Mouse (Mus musculus) gastrocnemius, adult 8-10 months (tissue): Measurements from ENCODE around the gene Tbcd. TPM values are rescaled to one million over a fixed set of nuclear protein-coding genes. Genes with fewer than 3 reads are reported as not detected.

Source experiments
- DNase-seq, 2 experiments: peaks; one replicate each; pipeline ENCODE4 v3.0.0; 2022; ENCODE audit warnings: low spot score in 2 of 2
- total RNA-seq, 4 experiments: library from RNA; stranded (reverse); gene quantifications; 2 replicates each; pipeline ENCODE4 v1.2.4; 2022

Gene Tbcd
- total RNA-seq, 4 experiments from 2014 or later = 11.7 to 16.0 (median 15.0) TPM

DNA sequence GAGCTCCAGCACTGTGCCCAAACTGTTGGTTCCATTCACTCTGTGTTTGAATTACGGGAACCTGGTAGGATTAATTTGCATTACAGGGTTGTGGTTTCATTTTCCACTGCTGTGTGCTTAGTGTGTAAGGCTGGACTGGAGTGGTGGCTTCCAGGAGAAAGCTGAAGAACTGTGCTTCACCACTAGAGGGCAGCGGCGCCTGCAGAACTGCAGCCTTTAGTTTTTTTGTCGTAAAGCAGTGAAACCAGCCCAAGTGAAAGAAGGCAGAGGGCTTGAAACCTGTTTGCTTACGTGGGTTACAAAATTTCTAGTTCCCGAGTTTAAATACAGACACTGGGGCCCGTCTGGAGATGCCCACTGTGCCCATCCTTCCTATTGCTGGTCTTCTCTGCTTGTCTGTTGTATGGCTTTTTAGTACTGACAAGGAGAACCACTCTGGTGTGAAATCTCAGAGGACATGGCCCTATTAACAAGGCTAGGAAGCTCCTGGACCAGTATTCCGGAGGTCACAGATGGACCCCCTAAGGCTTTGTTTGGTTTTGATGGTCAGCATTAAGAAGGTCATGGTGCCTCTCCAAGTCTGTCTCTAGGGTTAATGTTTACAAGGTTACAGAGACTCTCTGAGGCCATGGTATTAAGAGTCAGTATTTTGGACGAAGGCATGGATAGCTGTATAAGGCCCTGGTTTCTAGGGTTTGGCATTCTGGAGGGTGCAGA lies 24.1 kb downstream of the Tbcd start:
- DNase-seq = peak; percentile 33 to 43

DNA sequence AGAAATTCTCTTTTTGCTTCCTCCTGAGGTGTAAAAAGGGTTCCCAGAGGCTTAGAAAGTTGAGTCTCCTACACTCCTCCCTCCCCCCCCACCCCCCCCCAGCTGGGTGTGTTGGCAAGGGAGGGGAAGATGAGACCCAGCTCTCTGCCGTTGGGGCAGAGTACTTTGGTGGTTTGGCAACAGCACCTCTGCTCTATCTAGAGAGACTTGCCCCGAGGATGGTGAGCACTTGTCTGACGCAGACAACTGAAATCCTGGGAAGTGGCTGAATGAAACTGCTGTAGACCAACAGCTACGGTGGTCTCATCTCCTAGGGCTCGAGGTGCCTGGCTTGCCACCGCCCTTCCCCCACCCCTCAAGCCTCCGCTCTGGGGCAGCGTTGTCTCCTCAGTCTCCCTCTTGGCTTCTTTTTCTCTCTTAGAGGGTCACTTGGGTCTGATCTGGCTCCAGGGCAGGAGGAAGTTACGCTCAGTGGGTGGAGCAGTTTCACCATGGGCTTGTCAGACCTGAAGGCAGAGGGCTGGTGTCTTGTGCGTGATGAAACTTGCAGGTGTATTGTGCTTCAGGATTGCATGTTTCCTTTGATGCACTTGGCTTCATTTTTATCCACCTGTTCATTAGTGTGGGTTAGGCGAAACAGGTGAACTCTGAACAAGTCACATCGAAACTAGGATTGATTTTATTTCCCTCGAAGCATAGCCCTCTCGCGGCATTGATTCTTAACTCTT lies 27.9 kb downstream of the Tbcd start:
- DNase-seq = no peak

DNA sequence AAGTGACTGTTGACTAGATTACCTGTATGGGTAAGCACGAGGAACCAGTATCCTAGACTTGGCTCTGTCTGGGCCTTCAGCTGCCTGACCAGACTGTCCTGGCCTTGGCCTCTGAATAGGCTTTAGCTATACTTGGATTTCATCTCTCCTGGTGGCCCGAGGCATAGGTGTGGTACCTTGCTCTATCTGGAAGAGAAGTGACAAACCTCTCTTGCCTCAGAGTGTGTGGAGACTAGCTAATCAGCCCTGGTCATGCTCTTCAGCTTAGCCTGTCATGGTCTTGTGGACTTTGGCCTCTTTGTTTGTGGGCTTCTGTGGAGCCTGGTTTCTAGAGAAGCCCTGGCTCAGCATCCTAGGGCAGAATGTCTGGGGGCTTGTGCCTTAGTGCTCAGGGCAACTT lies 29.4 kb downstream of the Tbcd start:
- DNase-seq = no peak

DNA sequence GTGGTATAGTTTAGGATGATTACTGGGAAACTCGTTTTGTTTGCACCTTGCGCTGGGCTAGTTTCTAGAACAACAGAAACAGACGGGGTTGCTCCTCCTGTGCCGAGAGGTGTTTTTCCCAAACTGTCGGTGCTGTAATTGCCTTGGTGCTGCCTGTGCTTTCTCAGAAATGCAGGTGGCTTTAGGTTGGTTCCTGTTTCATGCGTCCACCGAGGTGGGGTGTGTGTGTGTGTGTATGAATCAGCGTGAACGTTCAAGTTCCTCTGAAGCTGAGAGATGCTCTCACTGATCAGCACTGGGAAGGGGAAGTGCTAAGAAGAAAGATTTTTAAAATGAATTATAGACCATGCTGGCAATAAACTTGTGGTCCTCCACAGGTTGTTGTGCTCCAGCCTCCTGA lies 34.1 kb downstream of the Tbcd start:
- DNase-seq = no peak

DNA sequence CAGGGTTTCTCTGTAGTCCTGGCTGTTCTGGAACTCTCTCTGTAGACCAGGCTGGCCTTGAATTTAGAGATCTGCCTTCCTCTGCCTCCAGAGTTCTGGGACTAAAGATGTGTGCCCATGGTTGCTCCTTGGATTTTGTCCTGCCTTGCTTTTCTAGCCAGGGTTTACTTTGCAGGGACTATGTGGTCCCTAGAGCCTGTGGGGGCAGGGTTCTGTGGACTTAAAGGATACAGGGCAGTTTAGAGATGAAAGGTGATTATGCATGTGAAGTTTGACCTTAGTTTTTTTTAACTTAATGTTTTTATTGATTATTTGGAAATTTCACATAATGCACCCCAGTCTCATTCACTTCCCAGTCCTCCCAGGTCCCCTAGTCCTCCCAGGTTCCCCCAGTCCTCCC lies 38.9 kb downstream of the Tbcd start:
- DNase-seq = no peak

DNA sequence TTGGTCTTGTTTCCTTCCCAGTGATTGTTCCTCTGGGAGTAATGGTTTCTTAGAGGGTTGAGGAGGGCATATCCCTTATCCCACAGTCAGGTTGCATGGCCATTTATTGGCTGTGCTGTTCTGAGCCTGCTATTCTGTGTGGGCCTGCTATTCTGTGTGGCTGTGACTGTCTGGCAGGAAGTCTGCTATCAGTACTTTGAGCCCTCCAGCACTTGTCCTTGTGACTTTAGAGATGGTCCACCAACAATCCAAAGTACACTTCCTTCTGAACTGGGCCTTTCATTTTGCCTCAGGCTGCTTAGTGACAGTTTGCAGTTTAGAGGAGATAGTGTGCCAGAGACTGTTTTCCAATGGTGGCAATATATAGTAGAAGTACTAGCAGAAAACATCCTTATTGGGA lies 48.8 kb downstream of the Tbcd start:
- DNase-seq = no peak

DNA sequence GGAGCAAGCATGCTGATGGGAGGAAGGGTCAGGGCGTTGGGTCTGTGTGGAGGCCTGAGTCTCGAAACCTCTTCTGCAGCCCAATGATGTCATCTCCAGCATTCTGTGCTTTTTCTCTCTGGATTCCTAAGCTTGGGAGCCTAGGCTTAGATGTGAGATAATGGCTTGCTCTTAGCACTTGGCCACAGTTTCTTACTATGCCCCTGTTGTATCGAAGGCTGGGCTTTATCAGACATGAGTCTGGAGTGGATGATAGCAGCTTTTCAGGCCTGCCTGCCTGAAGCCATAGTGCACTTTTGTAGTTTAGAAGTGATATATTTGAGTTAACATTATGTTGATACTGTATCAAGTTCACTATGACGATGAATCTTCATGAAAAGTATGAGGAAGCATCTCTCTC lies 49.8 kb downstream of the Tbcd start:
- DNase-seq = no peak

DNA sequence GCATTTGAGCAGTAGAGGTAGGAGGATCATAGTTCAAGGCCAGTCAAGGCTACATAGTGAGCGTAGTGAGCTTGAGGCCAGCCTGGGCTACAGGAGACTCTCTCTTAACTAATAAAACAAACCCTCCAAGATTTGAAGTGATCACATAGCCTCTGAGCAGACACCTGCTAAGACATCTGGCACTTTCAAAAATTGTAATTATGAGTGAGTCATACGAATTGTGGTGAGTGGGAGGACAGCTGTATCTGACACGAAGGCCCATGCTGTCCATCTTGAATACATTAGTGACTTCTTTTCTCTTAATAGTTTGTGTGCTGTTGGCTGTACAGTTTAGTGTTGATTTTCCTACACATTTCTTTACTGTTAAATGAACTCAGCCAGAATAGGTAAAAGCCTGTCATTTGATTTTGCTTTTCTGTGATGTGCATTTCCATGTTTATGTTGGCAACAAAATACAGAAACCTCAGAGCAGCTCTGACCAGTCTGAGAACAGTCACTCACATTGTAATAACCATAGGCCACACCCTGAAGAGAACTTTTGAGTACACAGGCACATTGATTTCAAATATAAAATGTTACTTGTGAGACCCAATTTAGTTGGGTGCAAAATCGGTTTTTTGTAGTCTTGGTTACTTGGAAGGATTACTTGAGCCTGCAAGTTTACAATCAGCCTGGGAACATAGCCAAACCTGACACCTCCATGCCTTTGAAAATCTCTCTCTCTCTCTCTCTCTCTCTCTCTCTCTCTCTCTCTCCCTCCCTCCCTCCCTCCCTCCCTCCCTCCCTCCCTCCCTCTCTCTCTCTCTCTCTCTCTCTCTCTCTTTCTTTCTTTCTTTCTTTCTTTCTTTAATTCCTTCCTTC lies 50.5 kb downstream of the Tbcd start:
- no peak for DNase-seq

DNA sequence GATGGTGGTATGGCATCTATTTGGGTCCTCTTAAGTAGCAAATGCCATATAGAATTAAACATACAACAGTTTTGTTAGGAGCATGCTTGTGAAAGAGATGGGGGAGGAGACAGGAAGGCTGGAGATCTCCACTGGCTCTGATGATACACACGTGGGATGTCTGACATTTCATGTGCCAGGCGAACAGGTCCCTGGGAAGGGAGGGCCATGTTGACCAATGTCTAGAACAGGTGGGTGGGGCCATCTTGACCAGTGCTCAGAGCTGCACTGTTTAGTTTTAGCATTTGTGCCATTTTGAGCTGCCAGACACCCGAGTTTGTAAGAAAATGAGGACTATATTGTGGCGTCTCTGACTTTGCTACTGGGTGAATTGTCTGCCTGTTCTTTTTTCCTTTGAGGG lies 56.7 kb downstream of the Tbcd start:
- no peak for DNase-seq

DNA sequence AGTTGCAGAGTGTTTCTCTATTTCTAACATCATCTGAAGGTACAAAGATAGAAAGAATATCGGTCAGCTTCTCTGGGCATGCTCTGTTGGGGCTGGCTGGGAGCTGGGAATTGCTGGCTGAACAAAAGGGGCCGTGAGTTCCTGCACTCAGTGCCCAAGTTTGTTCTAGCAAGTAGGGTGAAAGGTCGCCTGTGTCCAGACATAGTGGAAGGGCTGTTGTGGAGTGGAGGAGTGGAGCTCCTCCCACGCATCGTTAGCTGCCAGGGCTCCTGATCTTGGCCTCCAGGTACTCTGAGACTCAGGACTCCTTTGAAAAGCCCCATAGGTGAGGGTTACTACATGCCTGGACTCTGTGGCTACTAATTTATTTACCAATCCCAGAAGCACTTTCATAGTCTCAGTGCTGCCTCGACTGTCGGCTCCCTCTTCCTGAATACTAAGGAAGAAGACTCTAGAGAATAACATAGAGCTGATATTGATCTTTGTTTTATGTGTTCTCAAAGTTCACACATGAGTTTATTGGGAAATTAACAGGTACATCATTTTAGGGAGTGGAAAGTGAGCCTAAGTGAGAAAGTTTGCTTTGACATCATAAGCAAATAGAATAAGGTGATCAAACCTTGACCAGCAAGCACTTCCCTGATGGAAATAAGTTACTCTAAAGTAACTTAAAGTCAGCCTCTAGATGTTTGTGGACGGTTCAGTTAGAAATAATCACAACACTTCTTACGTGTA lies 58.9 kb downstream of the Tbcd start:
- DNase-seq = no peak

DNA sequence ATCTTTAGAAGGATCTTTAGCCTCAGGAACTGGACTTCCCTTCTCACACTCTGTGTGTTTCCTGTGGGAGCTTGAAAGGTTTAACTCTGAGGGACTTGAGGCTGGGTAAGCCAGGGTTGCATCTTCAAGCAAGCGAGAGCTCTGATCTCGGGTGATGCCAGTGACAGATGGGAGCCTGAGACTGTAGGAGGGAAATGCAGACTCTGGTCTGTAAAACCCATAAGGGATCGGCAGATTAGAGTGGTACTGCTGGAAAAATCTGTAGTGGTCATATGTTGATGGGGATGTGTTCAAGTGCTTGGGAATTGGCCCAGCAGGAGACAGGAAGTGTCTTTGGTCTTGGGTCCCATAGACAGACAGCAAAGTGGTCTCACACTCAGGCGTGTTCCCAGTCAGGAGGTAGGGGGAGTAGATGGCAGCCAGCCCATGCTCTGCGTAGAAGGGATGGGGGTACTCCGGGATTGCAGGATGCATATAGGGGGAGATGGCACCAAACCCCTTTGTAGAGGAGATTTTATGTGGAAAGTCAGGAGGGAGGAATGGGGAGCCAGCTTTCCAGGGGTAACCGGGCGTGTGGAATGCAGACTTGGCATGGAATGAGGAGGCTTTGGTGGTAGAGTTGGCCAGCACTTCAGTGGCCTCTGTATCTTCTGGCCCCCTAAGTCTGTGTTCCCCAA lies 61.3 kb downstream of the Tbcd start:
- no peak for DNase-seq

DNA sequence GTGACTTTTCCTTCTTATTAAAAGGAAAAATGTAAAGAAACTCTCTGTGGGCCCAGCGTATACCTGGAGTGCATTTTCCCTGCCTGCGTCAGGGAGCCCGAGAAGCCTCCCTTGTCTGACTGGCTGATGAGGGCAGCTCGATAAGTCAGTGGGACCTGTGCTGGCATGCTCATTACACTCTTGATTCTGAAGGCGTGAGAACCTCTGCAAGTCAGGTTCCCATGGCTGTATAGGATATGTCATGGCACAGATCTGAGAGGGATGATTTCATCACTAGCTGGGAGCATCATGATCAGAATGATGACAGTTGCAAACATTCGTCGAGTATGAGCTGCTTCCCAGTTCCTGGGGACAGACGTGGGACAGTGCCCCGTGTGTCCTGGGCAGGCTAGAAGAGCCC lies 64.2 kb downstream of the Tbcd start:
- DNase-seq = no peak

DNA sequence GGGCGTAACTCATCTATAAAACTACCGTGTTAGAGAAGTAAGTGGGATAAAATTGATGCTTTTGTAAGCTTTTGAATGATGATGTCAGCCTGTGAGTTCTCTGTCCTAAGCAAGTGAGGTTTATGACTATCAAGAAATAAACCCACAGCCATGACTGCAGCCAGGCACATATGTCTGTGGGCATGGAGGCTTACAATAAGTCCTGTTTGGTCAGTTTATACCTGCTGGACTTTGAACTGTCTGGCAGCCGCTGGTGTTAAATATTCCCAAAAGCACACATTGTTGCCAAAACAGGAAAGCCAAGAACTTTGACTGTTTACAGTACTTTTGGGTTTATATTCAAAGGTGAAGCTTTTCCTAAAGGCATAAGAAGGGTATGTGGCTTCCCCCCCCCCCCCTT lies 65.2 kb downstream of the Tbcd start:
- no peak for DNase-seq

DNA sequence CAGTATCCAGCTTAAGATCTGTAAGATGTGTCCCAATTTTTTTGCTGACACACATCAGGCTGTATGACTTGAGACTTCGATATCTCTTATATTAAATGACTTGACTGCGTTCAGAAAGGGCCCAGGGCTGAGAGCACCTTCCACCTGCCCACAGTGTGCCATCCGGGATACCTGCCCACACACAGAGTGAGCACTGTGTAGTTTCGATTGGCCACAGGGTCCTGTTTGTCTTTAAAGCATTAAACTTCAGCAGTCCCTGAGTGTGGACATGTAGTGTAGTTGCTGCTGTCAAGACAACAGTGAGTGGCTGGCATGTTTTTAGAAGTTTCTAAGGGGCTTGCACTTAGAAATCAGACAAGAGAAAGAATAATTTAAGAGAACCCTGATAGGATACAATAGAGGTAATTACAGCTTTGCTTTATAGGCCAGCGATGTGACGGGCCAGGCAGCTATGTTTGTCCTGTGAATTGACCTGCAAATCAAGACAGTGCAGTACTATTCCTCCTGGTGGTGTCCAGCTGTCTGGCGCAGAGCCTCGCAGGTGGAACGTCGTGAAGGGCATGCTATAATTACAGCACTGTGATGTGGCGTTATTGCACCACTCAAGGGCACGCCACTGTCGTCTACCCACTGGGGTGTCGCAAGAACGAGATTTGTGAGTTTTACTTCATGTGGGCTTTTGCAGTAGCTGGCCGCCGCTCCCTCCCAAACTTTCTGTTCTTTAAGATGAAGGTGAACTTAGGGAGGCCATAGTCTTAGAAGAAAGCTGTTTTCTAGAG lies 66.1 kb downstream of the Tbcd start:
- peak in 1 of 2 experiments; percentile 19 for DNase-seq

DNA sequence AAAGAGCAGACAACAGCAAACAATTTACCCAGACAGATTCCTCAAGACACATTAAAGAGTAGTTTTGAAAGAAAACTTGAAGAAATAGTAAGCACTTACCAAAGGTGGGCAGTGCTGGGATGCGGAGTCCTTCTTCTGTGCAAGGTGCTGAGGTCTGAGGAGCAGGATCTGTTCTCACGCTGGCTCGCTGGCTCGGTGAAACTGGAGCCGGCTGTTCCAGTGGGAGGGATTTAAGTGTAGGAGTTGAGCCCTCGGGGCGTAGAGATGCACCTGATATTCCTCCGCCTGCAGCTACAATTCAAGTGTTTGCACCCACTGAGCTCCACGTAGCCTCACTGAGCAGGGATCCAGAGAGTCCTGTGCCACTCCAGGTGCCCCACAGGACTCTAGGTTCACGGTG lies 67.4 kb downstream of the Tbcd start, which contains the start of gene Zfp750:
TSS of gene Zfp750 (minus strand) at position 203 of the 400 bp plus-strand sequence.
- DNase-seq = no peak

DNA sequence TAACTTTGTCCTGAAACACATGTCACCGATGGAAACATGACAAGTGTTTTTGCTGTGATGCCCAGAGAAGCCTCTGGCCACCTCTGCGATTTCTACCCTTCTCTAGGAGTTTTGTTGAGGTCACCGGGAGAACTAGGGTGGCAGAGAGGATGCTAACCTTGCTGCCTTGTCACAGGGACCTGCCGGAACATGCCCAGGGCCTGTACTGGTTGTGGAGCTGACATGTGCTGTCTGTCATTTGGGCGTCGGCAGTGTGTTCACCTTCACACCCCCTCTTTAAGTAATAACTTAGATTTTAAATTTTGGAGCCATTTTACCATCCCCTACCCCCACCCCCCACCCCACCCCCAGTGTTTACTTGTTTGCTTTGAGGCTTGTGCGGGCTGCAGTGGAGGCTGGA lies 68.0 kb downstream of the Tbcd start:
- DNase-seq = no peak

DNA sequence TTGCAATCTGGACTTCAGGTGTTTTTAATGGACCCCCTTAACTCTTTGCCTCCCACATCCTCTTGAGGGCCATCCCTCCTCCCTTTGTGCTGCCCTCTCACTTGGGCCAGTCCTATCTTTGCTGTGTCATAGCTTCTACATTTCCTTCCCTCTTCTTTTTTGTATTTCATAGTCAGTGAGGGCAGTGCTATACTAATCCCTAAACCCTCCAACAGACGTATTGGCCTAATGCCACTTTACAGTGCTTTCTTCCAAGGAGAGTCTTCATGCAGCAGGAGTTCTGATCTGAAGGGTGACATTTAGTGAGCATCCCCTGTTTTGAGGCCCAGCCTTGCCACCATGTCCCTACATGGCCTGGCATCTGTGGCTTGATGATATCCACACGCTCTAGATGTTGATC lies 69.0 kb downstream of the Tbcd start:
- DNase-seq = no peak

DNA sequence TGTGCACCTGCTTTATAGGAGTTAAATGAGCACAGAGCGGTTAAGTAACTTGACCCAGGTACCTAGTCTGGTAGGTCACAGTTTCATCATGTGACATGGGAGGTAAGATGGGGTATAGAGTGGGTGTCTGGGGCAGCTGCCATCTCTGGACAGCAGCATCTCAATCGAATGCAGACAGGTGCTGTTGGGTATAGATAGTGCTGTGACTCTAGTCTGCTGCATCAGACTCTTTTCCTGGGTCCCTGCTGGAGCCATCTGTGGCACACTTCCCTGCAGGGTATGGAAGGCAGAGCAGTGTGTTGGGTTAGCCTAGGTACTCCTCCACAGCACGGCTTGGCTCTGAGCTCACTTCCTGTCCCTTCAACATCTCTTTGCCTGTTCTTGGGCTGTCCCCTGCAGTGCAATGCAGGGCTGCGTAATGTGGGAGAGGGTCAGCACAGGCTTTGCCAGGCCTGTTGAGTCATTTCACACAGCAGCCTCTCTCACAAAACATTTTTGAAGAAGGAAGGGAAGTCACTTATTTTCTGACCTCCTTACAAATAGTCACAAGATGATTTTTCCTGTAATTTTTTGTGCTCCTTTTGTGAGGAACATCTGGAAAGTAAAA lies 70.5 kb downstream of the Tbcd start:
- no peak for DNase-seq

DNA sequence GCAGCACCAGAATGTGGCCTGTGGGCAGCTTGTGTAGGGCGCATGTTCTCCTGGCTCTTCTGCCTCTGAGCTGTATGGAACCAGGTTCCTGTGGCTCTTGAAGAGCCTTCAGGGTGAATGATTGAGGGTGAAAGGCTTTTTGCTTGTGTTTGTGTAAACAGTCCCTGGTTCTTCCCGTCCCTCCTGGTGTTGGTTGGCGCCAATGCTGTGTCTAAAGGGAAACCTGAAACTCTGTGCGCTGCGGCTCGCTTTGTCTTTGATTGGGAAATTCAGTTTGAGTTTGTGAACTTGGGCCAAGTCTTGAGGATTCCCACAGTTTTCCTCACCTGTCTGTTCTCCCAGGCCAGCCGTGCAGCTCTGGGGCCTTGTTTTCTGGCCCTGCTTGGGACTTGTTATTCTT lies 72.4 kb downstream of the Tbcd start:
- DNase-seq = no peak

DNA sequence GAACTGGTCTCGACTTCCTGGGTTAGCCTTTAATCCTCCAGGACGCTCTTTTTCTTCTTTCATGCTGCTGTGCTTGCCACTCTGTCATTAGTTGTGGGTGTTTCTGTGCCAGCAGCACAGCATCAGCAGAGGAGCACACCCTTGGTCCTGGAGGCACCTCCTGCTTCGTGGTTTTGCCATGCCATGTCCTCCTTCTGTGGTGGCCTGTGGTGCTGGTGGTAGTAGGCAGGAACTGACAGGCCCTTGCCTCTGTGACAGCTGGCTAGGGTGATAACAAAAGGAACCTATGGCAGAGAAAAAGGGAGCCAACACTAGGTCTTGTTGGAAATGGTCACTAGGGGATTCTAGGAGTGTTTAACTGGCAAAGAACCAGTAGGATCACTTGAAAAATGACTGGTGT lies 78.0 kb downstream of the Tbcd start:
- no peak for DNase-seq
